Mouse (Mus musculus): ENCODE results near the gene Rhebl1. TPM values are rescaled to one million over a fixed set of nuclear protein-coding genes. Genes with fewer than 3 reads are reported as not detected.

Gene Rhebl1
- polyA plus RNA-seq, 1 experiment = 19.2 TPM

DNA sequence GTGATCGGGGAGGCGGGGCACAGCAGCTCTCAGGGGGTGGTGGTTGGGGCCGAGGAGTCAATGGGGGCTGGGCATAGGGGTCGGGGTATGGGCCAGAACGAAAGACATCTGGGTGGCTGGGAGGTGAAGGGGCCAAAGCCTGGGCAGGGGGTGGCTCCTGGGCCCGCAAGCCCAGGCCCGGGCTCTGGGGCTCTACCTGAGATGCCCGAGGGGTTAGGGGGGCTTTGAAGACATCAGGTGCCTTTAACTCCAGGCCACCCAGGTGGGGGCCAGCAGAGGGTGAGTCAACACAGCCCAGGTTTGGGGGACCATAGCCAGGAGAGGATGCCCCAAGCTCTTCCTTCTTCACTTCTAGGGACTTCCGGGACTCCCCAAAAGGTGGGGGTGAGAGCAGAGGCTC lies 41.6 kb downstream of the Rhebl1 start:
- DNase-seq (ENCODE audit: extremely low spot score in 1 of 2, low spot score in 1 of 2) = no peak

GRCm38 (mm10) chr15:98852071-98852470 lies 42.3 kb downstream of the Rhebl1 start:
- DNase-seq (ENCODE audit: extremely low spot score in 1 of 2, low spot score in 1 of 2) = no peak

GRCm38 (mm10) chr15:98851229-98851818 lies 43.0 kb downstream of the Rhebl1 start:
- DNase-seq (ENCODE audit: extremely low spot score in 1 of 2, low spot score in 1 of 2) = no peak

DNA sequence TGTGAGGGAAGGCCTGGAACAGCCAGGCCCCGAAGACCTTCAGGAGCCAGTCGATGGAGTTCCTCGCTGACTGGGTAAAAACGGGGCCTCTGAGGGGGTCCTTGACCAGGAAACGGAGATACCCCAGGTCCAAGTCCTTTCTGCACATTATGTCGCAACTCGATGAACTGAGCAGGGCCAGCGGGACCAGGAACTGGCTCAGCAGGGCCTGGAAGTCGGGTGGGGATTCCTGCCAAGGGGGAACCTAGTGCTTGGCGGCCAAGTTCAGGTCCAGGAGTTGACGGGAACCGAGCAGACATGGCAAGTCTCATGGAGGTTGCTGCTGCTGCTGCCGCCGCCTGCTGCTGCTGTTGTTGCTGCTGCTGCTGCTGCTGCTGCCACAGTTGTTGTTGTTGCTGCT lies 43.7 kb downstream of the Rhebl1 start:
- no peak for DNase-seq (ENCODE audit: extremely low spot score in 1 of 2, low spot score in 1 of 2)

GRCm38 (mm10) chr15:98849956-98850600 lies 44.3 kb downstream of the Rhebl1 start:
- DNase-seq (ENCODE audit: extremely low spot score in 1 of 2, low spot score in 1 of 2) = no peak

DNA sequence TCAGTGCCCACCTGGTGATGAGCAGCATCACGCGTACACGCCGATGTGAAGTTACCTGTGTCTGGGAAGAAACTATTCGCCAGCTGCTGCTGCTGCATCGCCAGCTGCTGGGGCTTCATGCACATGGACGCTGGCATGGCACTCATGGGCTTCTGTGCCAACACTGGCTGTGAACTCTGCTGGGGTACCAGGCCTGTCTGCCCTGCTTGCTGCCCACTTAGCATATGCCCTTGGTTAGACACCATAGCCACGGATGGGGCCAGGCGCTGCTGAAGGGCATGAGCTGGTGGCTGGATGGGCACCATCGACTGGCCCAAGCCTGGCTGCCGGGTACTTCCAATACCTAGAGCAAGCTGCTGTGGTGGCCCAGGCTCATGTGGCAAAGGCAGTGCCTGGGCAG lies 45.2 kb downstream of the Rhebl1 start:
- DNase-seq (ENCODE audit: extremely low spot score in 1 of 2, low spot score in 1 of 2) = no peak

DNA sequence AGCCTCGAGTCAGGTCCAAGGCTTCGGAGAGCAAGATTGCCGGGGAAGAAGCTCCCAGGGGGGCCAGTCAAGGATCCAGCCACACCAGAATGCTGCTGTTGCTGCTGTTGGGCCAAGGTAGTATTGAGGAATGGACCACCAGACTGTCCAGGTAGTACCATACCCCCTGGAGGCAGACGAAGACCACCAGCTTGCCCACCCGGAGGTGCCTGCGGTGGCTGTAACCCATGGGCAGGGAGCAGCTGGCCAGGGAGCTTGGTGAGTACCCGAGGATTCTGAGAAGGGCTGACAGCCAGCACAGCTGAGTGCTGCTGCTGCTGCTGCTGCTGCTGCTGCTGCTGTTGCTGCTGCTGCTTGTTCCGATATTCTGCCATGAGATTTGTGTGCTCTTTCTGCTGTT lies 48.2 kb downstream of the Rhebl1 start:
- DNase-seq (ENCODE audit: extremely low spot score in 1 of 2, low spot score in 1 of 2) = no peak

DNA sequence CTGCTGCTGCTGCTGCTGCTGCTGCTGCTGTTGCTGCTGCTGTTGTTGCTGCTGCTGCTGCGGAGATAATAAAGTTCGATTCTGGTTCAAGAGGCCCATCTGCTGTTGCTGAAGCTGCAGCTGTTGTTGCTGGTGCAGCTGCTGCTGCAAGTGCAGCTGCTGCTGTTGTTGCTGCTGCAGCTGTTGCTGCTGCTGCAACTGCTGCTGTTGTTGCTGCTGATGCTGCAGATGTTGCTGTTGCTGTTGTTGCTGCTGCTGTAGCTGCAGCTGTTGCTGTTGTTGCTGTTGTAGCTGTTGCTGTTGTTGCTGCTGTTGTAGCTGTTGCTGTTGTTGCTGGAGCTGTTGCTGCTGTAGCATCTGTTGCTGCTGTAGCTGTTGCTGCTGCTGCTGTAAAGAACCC lies 49.2 kb downstream of the Rhebl1 start:
- DNase-seq (ENCODE audit: extremely low spot score in 1 of 2, low spot score in 1 of 2) = no peak

DNA sequence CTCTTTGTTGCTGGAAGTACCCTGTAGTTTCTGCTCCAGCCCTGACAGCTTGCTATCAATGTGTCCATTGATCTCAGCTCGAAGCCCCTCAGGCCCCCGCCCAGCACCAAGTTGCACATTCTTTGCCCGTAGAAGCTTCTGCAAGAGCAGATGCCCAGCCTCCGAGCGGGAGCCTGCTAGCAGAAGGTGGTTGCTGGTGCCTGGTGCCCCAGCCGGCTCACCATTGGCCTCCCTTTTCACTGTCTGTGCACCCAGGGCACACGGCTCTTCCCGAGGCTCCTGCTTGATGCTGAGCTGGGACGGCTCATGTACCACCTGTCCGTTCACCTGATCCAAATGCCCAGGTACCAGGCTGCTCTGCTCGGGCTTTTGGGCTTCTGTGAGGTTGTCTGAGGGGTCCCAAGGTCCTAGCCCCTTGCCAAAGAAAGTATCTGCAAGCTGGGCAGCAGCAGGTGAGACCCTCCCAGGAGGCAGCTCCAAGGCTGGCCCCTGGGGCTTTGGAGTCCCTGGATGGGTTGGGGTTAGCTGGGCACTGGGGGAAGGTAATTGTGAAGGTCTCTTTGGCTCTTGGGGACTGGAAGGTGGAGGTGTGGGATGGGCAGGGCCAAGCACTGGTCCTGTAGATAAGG lies 50.6 kb downstream of the Rhebl1 start:
- no peak for DNase-seq (ENCODE audit: extremely low spot score in 1 of 2, low spot score in 1 of 2)

DNA sequence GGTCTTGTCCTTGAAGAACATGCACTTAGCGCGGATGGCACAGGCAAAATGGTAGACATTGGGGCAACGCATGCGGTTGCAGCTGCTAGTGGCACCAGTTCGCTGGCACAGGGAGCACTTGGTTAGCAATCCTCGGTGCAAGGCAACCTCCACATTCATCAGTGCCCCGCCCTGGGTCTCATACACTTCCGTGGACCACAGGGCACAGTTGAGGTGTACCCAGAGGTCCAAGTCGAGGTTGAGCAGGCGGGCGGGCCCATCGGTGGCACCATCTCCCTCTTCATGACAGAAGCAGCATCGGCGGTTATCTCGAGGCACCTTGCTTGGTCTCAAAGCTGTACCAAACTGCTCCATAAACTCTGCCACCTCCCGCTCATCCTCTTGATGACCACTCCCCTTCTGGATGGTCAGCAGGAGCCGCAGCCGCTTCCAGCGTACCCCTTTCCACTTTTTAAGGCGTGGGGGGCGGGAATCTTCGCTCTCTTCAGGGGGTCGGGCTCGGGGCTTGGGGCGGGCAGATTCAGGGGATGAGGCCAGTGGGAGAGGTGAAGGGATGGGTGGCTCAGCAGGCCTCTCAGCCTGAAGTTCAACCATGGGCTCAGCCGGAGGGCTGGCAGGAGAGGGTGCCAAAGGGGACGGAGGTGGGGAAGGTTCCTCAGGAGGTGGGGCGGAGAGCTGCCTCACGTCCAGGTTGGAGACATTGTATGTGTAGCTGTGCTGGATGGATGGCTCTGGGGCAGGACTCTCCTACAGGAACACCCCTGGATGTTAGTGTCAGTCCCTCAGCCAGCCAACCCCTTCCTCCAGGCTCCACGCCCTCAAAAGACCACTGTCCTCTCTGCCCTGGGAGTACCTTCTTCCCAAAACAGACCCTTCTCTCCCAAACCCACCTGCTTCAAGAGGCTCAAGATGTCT lies 54.4 kb downstream of the Rhebl1 start:
- no peak for DNase-seq (ENCODE audit: extremely low spot score in 1 of 2, low spot score in 1 of 2)

- no peak for DNase-seq (ENCODE audit: extremely low spot score in 1 of 2, low spot score in 1 of 2)
These were observed 55.2 kb downstream of the Rhebl1 start for GRCm38 (mm10) chr15:98839161-98839560.

- DNase-seq (ENCODE audit: extremely low spot score in 1 of 2, low spot score in 1 of 2) = no peak
These were observed 56.6 kb downstream of the Rhebl1 start for GRCm38 (mm10) chr15:98837743-98838103.

DNA sequence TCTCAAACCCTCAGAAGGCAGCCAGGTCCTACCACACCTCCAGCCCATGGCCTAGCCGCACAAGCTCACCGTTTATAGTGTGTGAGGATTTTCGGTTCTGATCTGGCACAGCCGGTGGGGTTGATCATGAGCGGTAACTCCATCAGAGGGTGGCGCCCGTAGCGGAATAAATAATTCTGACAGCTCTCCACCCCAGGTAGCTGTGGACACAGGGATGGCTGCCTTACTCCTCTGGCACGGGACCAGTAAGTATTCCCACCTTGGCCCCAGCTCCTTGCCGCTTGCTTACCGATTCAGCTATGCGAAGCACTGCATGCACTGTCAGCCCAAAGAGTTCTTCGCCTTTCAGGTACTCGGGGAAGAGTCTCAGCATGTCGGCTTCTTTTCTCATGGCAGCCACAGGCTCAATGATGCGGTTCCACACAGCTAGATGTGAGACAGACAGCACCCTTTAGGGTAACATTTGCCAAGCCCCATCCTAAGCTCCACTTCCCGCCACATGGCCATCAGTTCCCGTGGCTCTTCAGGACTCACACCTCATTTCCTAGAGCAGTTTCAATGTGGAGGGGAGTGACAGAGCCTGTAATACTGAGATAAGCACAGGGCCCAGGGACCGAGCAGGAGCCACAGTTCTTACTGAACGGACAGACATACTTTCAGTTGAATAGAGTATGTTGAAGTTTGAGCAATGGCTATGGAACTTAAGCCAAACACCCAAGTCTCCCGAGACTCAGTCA lies 57.2 kb downstream of the Rhebl1 start:
- no peak for DNase-seq (ENCODE audit: extremely low spot score in 1 of 2, low spot score in 1 of 2)

DNA sequence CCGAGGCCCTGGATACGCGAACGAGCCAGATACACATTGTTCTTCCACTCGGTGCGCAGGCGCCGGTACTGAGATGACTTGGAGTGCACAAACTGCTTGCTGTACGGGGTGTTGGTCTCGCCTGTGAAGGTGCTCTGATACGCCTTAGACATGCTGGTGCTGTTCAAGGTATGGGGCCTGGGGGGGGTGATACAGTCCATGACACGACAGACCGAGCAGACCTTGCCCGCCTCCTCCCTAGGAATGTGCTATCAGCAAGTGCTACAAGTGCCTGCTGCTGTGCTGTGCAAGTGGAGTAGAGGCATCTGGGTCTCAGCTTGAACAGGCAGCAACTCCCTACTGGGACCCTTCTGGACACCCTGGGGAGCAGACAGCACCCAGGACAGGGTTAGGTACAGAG lies 59.0 kb downstream of the Rhebl1 start:
- no peak for DNase-seq (ENCODE audit: extremely low spot score in 1 of 2, low spot score in 1 of 2)

GRCm38 (mm10) chr15:98834059-98834458 lies 60.3 kb downstream of the Rhebl1 start:
- DNase-seq (ENCODE audit: extremely low spot score in 1 of 2, low spot score in 1 of 2) = no peak

DNA sequence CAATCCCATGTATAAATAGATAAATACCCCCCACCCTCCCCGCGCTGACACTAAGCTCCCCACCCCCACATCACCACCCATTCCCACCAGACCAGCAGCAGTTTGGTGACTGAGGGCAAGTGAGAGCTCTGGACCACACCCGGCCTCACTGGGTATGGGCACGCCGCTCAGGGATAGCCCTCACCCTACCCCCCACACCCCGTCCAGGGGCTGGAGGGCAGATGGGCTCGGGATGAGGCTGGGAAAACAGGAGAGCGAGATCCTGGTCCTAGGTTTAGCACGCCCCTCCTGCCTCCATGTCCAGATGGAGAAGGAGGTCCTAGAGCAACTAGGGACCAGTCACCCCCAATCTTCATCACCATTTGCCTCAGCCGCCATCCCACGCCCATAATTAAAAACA lies 61.1 kb downstream of the Rhebl1 start:
- DNase-seq (ENCODE audit: extremely low spot score in 1 of 2, low spot score in 1 of 2) = no peak

DNA sequence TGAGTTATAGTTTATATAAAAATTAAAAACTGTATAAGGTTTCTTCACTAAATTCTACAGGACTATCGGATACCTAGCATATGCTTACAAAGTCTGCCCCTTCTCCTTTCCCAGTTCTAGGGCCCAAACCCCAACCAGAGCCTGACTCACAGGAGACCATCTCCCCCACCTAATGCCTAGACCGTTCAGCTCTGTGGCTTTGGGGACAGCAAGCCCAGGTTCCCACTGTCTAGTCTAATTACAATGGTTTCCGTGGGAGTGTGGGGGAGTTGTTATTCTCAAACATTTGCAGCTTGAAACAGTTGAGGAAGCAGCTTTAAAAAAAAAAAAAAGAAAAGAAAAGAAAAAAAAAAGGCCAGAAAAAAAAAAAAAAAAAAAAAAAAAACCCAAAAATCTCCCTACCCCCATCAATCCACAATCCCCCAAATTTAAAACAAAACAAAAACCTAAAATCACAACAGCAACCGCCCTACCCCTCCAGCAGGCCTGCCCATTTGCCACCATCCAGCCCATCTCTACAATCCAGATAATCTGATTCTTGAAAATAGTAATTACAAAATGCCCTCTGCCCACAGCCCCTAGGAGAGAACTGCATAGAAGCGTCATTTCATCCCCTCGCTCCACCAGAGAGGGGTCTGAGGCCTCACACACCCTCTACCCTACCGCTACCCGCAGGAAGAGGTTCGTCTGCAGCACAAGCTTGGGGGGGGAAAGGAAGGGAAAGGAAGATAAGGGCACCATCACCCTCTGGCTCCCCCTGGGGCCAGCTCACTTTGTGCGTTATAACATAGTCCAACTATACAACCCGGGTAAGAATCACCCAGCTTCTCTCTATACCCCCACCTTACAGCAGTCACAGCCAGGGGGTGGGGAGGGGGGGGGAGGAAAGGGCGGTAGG lies 61.9 kb downstream of the Rhebl1 start:
- no peak for DNase-seq (ENCODE audit: extremely low spot score in 1 of 2, low spot score in 1 of 2)

GRCm38 (mm10) chr15:98831684-98832035 lies 62.7 kb downstream of the Rhebl1 start:
- no peak for DNase-seq (ENCODE audit: extremely low spot score in 1 of 2, low spot score in 1 of 2)

- peak; percentile 88 to 96 for DNase-seq (ENCODE audit: extremely low spot score in 1 of 2, low spot score in 1 of 2)
These were observed 63.3 kb downstream of the Rhebl1 start, which contains the start of gene Prkag1 for GRCm38 (mm10) chr15:98830736-98831683. Gene Prkag1 (minus strand): TSS chr15:98831521.

Measured in frontal cortex, adult 2 months (tissue).